Mouse (Mus musculus): ENCODE measurements around the gene Bsg.

The Bsg gene

GRCm38 (mm10) chr10:79704065-79704969, at the start of gene Bsg:
TSS of gene Bsg (plus strand) at chr10:79704491.
- peak; percentile 99 for DNase-seq

GRCm38 (mm10) chr10:79654946-79655395, 49.3 kb upstream of the Bsg start:
- DNase-seq: no peak

- DNase-seq: peak; percentile 57
Observed at GRCm38 (mm10) chr10:79658829-79659228, 45.5 kb upstream of the Bsg start.

GRCm38 (mm10) chr10:79660298-79660697, 44.0 kb upstream of the Bsg start:
- DNase-seq: peak; percentile 24

GRCm38 (mm10) chr10:79661861-79662260, 42.4 kb upstream of the Bsg start:
- DNase-seq: peak; percentile 10

GRCm38 (mm10) chr10:79664131-79664665, 40.1 kb upstream of the Bsg start, which contains the start of gene Madcam1:
TSS of gene Madcam1 (plus strand) at chr10:79664559.
- peak; percentile 75 for DNase-seq

- no peak for DNase-seq
Observed at GRCm38 (mm10) chr10:79665051-79665450, 39.2 kb upstream of the Bsg start.

GRCm38 (mm10) chr10:79666493-79666892, 37.8 kb upstream of the Bsg start:
- DNase-seq: no peak

GRCm38 (mm10) chr10:79668076-79668475, 36.2 kb upstream of the Bsg start:
- DNase-seq: no peak

GRCm38 (mm10) chr10:79668771-79669575, 35.3 kb upstream of the Bsg start, which contains the start of gene Tpgs1:
TSS of gene Tpgs1 (plus strand) at chr10:79669369.
- DNase-seq: peak; percentile 88

GRCm38 (mm10) chr10:79669576-79670057, 34.7 kb upstream of the Bsg start:
- DNase-seq: peak; percentile 86

GRCm38 (mm10) chr10:79670071-79670888, 34.0 kb upstream of the Bsg start:
- DNase-seq: no peak

GRCm38 (mm10) chr10:79671396-79672087, 32.7 kb upstream of the Bsg start:
- DNase-seq: no peak

- DNase-seq: no peak
Observed at GRCm38 (mm10) chr10:79672088-79672455, 32.2 kb upstream of the Bsg start.

- DNase-seq: no peak
Observed at GRCm38 (mm10) chr10:79673054-79673453, 31.2 kb upstream of the Bsg start.

- no peak for DNase-seq
Observed at GRCm38 (mm10) chr10:79675346-79676035, 28.8 kb upstream of the Bsg start.

GRCm38 (mm10) chr10:79680606-79681495, 23.4 kb upstream of the Bsg start:
- DNase-seq: peak; percentile 43

- peak; percentile 99 for DNase-seq
Observed at GRCm38 (mm10) chr10:79681591-79682245, 22.6 kb upstream of the Bsg start, which contains the start of gene Cdc34. TSS of gene Cdc34 (plus strand) at chr10:79682195.

GRCm38 (mm10) chr10:79682551-79682915, 21.8 kb upstream of the Bsg start:
- DNase-seq: peak; percentile 48

Measured in thymus, postnatal 14 days (tissue).